Mouse (Mus musculus) layer of hippocampus, adult 2 months (tissue): ENCODE data around the gene Itgb2. TPM values are rescaled to one million over a fixed set of nuclear protein-coding genes. Genes with fewer than 3 reads are reported as not detected.

Experiments
- DNase-seq, 2 experiments: peaks; one replicate each; pipeline ENCODE4 v3.0.0; 2022; ENCODE audit warnings: low spot score in 2 of 2
- H3K27ac ChIP-seq: fragments of 200-600 bp; 2 replicates; pipeline ENCODE4 v1.8.1; 2022
- H3K4me3 ChIP-seq: fragments of 200-600 bp; 2 replicates; pipeline ENCODE4 v1.8.1; 2022; ENCODE audit warnings: mild to moderate bottlenecking
- CTCF ChIP-seq: fragments of 200-600 bp; conservative IDR thresholded peaks from 2 replicates; pipeline ENCODE4 v1.8.1; 2022; ENCODE audit warnings: antibody characterized with exemption, mild to moderate bottlenecking, moderate library complexity
- total RNA-seq, 2 experiments: library from RNA; stranded (reverse); gene quantifications; 2 replicates each; pipeline ENCODE4 v1.2.3; 2021

Itgb2 gene
- total RNA-seq, 2 experiments from 2014 or later = 3.3 to 4.6 TPM

- peak overlapping the region; percentile 21; the same call in 1 of the 2 replicates for H3K27ac ChIP-seq
Measured at GRCm38 (mm10) chr10:77588036-77588435, 58.0 kb downstream of the Itgb2 start.

GRCm38 (mm10) chr10:77589117-77589516 is 59.1 kb downstream of the Itgb2 start:
- TF ChIP-seq CTCF = no peak
- Histone ChIP-seq H3K27ac (peak overlapping the region; percentile 43; the same call in 1 of the 2 replicates), H3K4me3 (no peak overlapping the region)
- no peak for DNase-seq

More at GRCm38 (mm10) chr10:77588036-77588435, 58.0 kb downstream of the Itgb2 start:
- no peak for DNase-seq
- H3K4me3 ChIP-seq = no peak overlapping the region
- TF ChIP-seq CTCF = no peak

DNA sequence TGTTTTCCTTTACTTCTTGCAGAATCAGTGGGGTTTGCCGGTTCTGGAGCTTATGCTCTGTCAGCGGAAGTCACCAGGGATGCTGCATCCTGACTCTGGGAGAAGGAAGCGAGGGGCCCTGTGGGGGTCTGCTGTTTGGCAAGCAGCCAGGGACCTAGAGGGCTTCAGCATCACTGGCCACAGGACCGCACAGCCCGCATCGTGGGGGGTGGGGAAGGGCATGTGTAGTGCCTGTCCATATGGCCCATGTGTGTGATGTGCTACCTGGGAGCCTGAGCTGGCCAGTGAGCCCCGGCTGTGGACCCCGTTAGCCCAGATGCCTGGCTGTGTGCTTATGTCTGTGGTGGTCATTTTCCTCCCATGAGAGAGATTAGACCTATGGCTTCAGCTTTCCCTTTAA is 59.7 kb downstream of the Itgb2 start:
- Histone ChIP-seq H3K4me3 (no peak overlapping the region), H3K27ac (peak overlapping the region; percentile 43; the same call in 1 of the 2 replicates)
- DNase-seq = no peak
- no peak for TF ChIP-seq CTCF

- H3K27ac ChIP-seq = peak overlapping the region; percentile 43; the same call in 1 of the 2 replicates
- no peak overlapping the region for H3K4me3 ChIP-seq
- DNase-seq = no peak
- TF ChIP-seq CTCF = peak; percentile 83
Measured at GRCm38 (mm10) chr10:77590812-77591211, 60.8 kb downstream of the Itgb2 start.

DNA sequence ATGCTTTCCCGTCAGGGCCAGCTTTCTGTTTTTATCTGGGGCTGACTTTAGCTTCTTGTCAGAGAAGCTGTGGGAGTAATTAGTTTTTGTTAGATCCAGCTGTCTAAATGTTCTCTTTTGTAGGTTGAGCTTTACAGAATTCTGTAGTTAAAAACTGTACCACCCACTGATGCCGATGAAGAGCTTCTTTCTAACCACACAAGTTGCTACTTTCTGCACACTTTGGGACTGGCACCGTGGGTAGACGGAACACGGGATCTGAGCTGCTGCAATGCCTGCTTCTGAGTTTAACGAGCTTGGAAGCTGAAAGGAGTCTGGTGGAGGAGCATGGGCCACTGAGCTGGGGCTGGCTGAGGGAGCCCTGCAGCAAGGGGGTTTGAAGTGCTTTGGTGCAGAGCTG is 61.5 kb downstream of the Itgb2 start:
- H3K27ac ChIP-seq = peak overlapping the region; percentile 29; the same call in 1 of the 2 replicates
- no peak for TF ChIP-seq CTCF
- peak in 1 of 2 experiments; percentile 63 for DNase-seq
- no peak overlapping the region for H3K4me3 ChIP-seq

DNA sequence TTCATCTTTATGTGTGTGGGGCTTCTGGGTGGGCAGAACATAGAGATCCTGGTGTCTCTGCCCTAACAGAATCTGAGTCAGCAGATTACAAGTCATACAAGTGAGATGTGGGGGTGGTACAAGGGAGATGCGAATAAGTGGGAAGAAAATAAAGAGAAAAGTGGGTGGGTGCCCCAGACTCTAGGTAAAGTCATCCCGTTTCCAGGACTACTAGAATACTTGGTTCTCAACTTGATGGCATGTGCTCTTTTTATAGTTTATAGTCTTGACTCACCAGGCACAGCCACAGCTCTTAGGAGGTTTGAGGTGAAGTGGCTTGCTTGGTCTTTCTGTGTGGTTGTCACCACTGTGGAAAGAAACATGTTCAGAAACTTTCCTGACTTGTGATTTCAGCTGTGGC is 66.0 kb downstream of the Itgb2 start:
- Histone ChIP-seq H3K4me3 (no peak overlapping the region), H3K27ac (no peak overlapping the region)
- DNase-seq = no peak
- no peak for TF ChIP-seq CTCF

GRCm38 (mm10) chr10:77603021-77603420 is 73.0 kb downstream of the Itgb2 start:
- no peak for DNase-seq
- TF ChIP-seq CTCF = no peak

GRCm38 (mm10) chr10:77604111-77604510 is 74.1 kb downstream of the Itgb2 start:
- H3K4me3 ChIP-seq = no peak overlapping the region
- no peak for DNase-seq
- H3K27ac ChIP-seq = no peak overlapping the region
- TF ChIP-seq CTCF = peak; percentile 70

More at GRCm38 (mm10) chr10:77603021-77603420, 73.0 kb downstream of the Itgb2 start:
- no peak overlapping the region for H3K4me3 ChIP-seq
- no peak overlapping the region for H3K27ac ChIP-seq

DNA sequence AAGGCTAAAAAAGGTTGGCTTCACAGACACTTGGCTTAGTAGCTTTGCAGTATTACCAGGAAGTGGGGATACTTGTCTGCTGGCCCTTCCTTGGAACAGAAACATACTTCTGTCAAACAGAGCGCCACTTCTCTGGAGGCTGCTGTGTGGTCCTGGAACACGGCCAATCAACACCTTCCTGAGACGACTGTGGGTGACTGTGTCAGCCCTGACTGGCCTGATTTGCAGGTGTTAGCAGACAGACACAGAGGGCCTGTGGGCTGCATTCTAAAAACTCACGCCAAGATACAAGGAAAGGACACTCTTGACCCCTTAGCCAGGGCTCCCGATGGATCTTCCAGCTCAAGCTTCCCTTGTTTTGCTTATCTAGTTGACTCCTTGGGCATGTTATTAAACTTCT is 74.9 kb downstream of the Itgb2 start:
- peak overlapping the region; percentile 99; the same call in 1 of the 2 replicates for H3K27ac ChIP-seq
- no peak for DNase-seq
- H3K4me3 ChIP-seq = no peak overlapping the region
- TF ChIP-seq CTCF = no peak

DNA sequence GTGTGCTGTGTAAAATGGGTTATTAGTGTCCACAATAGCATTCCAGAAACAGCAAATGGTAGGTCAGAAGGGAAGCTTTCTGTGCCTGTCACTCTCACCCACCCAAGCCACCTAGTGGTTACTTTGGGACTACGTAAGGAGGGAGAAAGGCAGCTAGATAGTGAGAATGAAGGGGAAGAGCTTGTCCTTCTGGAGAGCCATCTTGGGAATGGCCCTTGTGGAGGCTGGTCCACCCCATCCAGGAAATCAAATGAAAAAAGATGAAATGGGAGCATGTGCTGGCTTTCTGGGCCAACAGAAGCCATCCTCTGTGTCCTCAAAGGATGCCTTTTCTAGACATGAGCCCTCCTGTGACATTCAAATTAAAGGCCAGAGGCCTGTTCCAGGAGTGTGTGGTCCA is 75.3 kb downstream of the Itgb2 start:
- peak overlapping the region; percentile 63; the same call in 1 of the 2 replicates for H3K4me3 ChIP-seq
- TF ChIP-seq CTCF = peak; percentile 72
- DNase-seq = no peak
- peak overlapping the region; percentile 99 for H3K27ac ChIP-seq

- TF ChIP-seq CTCF = no peak
- DNase-seq = peak; percentile 94
- H3K4me3 ChIP-seq = peak within 1 kb of the TSS; percentile 63
- peak within 1 kb of the TSS; percentile 99 for H3K27ac ChIP-seq
Measured at GRCm38 (mm10) chr10:77605908-77606826, 76.1 kb downstream of the Itgb2 start, which contains the start of the genes Sumo3 and Gm49325. TSS of gene Sumo3 (plus strand) at chr10:77606097. TSS of gene Gm49325 (plus strand) at chr10:77606197.

DNA sequence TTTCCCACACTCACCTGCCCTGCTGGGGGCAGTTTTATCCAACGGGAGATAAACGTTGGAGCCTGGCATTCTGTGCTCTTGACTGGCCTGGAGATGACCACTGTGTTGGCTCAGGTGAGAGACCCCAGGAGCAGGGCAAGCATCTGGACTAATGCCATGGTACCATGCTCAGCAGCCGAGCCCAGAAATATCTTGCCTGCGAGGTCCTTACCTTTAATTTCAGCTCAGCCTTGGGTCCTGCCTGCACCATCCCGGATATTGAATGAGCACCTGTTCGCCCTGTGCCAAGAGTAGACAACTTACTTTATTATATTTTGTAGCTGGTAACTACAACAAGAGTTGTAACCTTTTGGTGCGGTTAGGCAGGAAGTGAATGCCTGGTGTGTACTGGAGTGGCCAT is 76.8 kb downstream of the Itgb2 start:
- no peak for DNase-seq
- Histone ChIP-seq H3K4me3 (peak overlapping the region; percentile 63), H3K27ac (peak overlapping the region; percentile 99)
- no peak for TF ChIP-seq CTCF

DNA sequence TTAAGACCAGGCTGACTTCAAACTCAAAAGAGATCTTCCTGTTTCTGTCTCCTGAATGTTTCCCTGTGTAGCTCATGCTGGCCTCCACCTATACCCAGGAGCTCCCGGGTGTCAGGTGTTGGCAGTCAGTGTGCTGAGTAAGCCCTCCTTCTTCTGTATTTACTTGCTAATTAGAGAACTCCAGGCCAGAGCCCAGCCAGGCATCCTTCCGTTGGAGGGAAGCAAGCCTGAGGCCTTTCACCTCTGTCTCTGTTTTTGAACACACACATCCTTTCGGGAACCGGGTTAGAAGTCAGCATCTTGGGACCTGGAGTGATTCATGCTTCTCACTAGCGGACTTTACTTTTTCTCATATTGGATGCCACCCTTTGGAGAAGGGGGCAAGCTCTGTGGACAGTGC is 77.4 kb downstream of the Itgb2 start:
- peak overlapping the region; percentile 53 for H3K27ac ChIP-seq

More for the DNA sequence above, 77.4 kb downstream of the Itgb2 start:
- TF ChIP-seq CTCF = no peak
- no peak for DNase-seq
- peak overlapping the region; percentile 63; the same call in 1 of the 2 replicates for H3K4me3 ChIP-seq
